Mouse (Mus musculus): Measurements from ENCODE around the gene Bhlhe40.

GRCm38 (mm10) chr6:108611663-108612062 is 48.8 kb upstream of the Bhlhe40 start:
- no peak for TF ChIP-seq BHLHE40 (IDR thresholded peaks at IDR 0.05; ENCODE audit: borderline replicate concordance, low read depth, low read length)
- no peak for TF ChIP-seq CTCF (IDR thresholded peaks at IDR 0.05 in 2 of 3, conservative IDR thresholded peaks at IDR 0.05 in 1 of 3; ENCODE audit: control insufficient read depth in 1 of 3, insufficient read depth in 1 of 3, low read depth in 2 of 3, low read length in 3 of 3, poor library complexity in 1 of 3, severe bottlenecking in 1 of 3)
- no peak for TF ChIP-seq MAZ (IDR thresholded peaks at IDR 0.05; ENCODE audit: low read depth, low read length)
- no peak for TF ChIP-seq SMC3 (IDR thresholded peaks at IDR 0.05; ENCODE audit: low read depth, low read length)
